Mouse (Mus musculus) splenic B cell, adult 2 months (primary cell): Measurements from ENCODE around the gene Nlrc5.

Experiments used
- DNase-seq: peaks from one replicate; pipeline ENCODE4 v3.0.0-alpha.2; 2011; ENCODE audit warnings: low read depth, low spot score
- H3K27me3 ChIP-seq: 2 replicates; pipeline ENCODE4 v1.6.1; 2012; ENCODE audit warnings: mild to moderate bottlenecking, low read length, moderate library complexity, mixed read lengths; ENCODE audit not compliant: control insufficient read depth, poor library complexity, insufficient read depth, severe bottlenecking
- H3K36me3 ChIP-seq: 2 replicates; pipeline ENCODE4 v1.6.1; 2012; ENCODE audit warnings: mild to moderate bottlenecking, low read length, moderate library complexity, mixed read lengths; ENCODE audit not compliant: control insufficient read depth, poor library complexity, insufficient read depth, severe bottlenecking

Gene Nlrc5

DNA sequence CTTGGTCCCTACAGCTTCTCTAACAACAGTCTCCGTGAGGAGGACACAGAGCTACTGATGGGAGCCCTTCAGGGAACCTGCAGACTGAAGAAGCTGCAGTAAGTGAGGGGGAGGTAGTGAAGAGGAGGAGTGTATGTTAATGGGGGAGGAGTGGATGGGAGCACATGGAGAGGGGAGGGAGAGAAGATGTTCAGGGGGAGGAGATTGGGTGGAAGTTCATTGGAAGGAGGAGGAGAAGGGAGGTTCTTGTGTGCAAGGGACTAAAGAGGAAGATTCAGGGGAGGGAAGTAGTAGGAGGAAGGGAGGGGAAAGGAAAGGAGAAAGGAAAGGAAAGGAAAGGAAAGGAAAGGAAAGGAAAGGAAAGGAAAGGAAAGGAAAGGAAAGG, 82.0 kb downstream of the Nlrc5 start:
- no peak for DNase-seq
- no peaks in the 10 kb centered on the region for H3K27me3 ChIP-seq

DNA sequence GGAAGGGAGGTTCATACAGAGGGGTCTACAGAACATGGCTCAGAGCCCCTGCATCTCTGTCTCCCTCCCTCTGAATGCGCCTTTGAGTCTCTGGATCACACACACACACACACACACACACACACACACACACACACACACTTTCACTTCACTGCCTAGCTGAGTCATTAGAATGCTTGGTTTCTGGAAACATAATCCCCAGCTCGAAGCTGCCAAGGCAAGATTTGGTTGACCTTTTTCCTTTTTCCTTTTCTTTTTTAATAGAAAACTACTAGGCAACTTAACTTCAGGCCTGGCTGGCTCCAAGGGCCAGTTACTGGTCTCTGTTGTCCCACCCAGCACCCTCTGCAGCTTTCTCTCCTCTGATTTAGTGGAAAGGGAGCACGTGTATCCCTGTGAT, 82.6 kb downstream of the Nlrc5 start:
- DNase-seq = no peak
- Histone ChIP-seq H3K27me3 (no peaks in the 10 kb centered on the region), H3K36me3 (peaks cover 5% of the 10 kb centered on the region)

More for the DNA sequence above, 82.0 kb downstream of the Nlrc5 start:
- peaks cover 5% of the 10 kb centered on the region for H3K36me3 ChIP-seq

DNA sequence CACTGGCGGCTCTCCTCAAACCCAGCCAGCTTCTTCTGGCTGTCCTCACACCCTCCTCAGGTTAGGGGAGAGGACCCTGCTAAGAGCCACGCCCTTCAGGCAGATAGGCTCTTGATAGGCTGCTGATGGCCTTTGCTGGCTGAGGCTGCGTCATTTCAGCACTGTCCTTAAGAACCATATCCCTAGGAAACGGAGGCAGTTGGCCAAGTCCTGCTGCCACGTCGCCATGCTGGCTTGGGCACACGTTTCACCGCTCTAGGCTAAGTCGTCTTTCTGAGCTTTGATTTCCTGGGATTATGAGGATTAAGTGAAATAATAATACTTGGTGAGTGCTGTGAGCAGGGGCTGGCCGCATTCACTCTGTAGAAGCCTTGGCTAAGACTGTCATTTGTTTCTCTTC, 84.2 kb downstream of the Nlrc5 start:
- DNase-seq = no peak
- Histone ChIP-seq H3K27me3 (no peaks in the 10 kb centered on the region), H3K36me3 (no peaks in the 10 kb centered on the region)

DNA sequence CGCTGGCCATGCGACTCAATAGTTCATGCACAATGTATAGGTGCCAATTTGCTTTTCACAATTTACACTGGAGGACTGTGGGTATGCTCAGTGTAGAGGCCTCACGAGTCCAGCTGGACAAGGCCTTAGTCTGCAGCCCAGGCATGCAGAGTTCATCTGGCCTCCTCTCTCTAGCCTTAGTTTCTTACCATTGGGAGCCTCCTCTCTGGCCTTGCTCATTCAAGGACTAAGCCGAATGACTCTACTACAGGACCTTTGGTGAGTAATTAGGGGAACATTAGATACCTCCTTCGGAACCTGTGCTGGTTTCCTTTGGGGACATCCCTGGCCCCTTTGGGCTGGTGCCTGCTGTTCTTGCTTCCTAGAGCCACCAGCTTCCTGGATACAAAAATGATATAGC, 84.9 kb downstream of the Nlrc5 start:
- DNase-seq = no peak
- no peaks in the 10 kb centered on the region for H3K27me3 ChIP-seq

DNA sequence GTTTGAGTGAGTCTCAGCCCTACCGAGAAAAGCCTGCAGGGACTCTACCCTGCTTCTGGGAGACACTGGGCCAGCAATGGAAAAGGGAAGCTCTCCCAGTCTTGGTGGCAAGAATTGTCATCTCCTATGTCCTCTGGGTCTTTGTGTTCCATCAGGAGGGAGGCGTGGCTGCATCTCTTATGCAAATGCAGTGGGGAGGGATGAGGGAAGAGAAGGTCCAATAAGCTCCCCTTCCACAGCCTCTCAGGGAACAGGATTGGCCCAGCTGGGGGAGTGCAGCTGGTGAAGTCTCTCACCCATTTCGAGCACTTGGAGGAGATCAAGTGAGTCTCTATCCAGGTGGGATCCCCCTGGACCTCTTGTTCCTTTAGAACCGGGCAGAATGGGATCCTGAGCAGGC, 87.3 kb downstream of the Nlrc5 start:
- no peak for DNase-seq
- Histone ChIP-seq H3K27me3 (no peaks in the 10 kb centered on the region), H3K36me3 (no peaks in the 10 kb centered on the region)

More for the DNA sequence above, 84.9 kb downstream of the Nlrc5 start:
- no peaks in the 10 kb centered on the region for H3K36me3 ChIP-seq

DNA sequence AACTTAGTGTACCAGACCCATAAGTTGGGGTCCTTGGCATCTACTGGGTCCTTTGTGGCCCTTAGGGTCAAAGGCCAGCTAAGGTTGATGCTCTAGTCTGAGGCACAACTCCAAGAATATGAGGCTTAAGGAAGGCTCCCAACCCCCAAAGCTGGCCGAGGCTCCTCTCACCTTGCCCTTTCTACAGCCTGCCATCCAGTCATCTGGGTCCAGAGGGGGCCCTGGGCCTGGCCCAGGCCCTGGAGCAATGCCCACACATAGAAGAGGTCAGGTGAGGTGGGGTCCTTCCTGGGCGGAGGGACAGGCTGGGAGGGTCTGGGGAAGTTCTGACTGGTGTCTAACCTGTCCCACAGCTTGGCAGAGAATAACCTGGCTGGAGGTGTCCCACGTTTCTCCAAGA, 88.3 kb downstream of the Nlrc5 start:
- Histone ChIP-seq H3K27me3 (no peaks in the 10 kb centered on the region), H3K36me3 (no peaks in the 10 kb centered on the region)
- DNase-seq = no peak

DNA sequence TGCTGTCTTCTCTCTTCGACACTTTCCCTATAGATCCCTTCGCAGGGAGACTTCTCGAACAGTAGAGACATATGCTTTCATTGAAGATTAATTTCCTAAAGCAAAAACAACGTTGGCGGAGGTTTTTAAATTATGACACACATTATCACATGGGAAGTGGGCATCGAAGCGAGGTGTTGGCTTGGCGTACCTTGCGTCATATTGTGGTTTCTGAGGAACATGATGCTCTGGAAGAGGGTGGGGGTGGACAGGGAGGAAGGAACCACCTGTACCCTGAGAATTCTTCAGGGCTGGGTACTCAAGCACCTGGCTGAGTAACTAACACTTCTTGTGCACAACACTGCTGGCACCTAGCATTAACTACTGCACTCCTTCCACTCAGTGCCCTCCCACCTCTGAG, 90.4 kb downstream of the Nlrc5 start:
- H3K36me3 ChIP-seq = no peaks in the 10 kb centered on the region
- DNase-seq = no peak
- H3K27me3 ChIP-seq = no peaks in the 10 kb centered on the region

DNA sequence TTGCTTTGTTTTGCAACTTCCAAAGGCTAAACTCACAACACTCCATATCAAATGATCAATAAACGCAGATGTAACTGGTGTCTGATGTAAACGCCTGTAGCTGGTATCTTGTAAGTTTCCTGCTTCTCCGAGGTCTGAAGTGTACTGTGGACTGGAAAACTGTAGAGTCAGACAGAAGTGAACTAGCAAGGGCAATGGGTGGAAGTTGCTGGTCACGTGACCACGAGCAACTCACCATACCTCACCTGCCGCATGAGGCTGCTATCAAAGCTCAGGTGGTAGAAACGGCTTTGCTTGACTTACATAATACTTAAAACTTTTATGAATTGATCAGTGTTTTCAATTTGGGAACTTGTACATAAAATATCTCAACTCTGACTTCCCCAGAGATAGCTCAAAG, 93.0 kb downstream of the Nlrc5 start:
- DNase-seq = no peak
- Histone ChIP-seq H3K36me3 (no peaks in the 10 kb centered on the region), H3K27me3 (no peaks in the 10 kb centered on the region)

DNA sequence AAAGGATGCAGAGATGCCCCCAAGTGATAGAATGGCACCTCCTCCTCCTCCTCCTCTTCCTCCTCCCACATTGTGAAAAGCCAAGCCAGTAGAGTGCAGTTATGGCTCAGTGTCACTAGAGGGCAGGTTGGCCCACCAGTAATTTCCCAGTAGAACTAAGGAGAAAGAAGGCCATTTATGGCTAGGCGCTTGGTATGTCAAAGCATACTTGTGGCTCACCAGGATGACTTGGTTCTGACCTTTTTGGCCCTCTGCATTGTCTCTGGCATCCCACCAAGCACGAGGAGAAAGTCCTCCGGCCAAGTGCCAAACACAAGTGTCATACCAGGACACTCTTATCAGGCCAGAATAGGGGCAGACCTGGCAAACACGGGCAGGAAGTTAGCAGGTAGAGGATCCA, 94.1 kb downstream of the Nlrc5 start:
- H3K27me3 ChIP-seq = no peaks in the 10 kb centered on the region
- no peaks in the 10 kb centered on the region for H3K36me3 ChIP-seq
- peak; percentile 57 for DNase-seq

DNA sequence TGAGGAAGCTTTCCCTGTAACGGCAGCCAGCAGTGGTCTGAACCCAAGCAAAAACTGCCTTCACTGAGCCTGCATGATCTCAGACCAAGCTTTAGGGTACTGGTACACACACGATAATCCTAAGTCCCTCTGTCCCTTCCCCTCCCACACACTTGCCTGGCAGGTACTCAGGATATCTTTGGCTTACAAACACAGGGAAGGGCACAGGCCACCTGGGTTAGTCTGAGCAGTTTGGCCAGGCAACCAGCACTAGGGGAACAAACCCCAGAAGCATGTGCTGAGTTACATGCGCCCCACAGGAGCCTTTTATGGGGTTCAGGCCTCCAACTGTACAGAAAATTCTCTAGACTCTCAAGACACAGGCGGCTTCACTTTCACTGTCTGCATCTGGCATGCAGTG, 95.7 kb downstream of the Nlrc5 start:
- Histone ChIP-seq H3K27me3 (no peaks in the 10 kb centered on the region), H3K36me3 (no peaks in the 10 kb centered on the region)
- DNase-seq = no peak

DNA sequence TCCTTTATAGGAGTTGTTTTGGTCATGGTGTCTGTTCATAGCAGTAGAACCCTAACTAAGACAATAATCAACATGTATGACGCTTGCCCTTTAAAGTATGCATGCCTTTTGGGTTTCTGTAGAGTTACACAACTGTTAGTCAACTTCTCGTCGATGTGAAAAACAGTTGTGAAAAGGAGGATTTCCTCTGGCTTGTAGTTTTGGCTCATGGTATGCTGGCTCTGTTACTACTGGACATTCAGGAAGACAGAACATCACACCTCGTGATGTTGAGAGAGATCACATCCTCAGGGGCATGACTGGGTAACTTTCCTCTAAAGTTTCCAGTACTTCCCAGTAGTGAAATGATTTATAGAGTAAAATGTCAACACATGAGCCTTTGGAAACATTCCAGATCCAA, 96.5 kb downstream of the Nlrc5 start:
- no peak for DNase-seq
- Histone ChIP-seq H3K27me3 (no peaks in the 10 kb centered on the region), H3K36me3 (no peaks in the 10 kb centered on the region)

DNA sequence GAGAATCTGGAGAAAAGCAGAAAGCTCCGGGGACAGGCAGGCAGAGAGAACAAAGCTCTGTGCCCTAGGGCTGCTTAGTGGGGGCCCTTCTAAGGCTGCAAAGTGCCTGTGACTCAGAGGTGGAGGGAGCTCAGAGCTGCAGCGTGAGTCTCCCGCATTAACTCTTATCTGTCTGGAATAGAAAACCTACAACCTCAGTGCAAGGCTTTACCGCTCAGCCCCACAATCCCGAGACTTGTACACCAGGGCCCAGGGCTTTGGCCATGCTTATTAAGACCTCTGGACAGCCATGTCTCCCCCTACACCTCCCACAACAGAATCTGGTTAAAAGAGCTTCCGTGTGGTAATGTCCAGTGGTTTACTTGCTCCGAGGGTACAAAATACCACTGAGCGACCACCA, 97.8 kb downstream of the Nlrc5 start:
- Histone ChIP-seq H3K27me3 (no peaks in the 10 kb centered on the region; the same call in 1 of the 2 replicates), H3K36me3 (no peaks in the 10 kb centered on the region)
- DNase-seq = no peak

DNA sequence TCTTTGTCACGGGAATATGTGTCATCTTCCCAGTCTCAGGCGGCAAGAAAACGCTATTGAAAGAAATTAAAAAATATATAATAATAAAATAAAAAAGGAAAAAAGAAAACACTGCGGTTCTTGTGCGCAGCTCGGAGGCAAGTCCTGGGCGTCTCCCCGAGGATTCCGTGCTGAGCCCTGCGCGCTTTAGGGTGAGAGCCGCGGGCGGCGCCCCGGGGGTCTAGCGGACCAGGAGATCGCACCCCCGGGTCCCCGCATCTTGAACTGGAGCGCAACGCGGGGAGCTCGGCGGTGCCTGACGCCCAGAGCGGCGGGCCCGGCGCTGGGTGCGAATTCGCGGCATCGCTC, 98.3 kb downstream of the Nlrc5 start:
- no peaks in the 10 kb centered on the region for H3K36me3 ChIP-seq
- no peaks in the 10 kb centered on the region; the same call in 1 of the 2 replicates for H3K27me3 ChIP-seq
- no peak for DNase-seq

DNA sequence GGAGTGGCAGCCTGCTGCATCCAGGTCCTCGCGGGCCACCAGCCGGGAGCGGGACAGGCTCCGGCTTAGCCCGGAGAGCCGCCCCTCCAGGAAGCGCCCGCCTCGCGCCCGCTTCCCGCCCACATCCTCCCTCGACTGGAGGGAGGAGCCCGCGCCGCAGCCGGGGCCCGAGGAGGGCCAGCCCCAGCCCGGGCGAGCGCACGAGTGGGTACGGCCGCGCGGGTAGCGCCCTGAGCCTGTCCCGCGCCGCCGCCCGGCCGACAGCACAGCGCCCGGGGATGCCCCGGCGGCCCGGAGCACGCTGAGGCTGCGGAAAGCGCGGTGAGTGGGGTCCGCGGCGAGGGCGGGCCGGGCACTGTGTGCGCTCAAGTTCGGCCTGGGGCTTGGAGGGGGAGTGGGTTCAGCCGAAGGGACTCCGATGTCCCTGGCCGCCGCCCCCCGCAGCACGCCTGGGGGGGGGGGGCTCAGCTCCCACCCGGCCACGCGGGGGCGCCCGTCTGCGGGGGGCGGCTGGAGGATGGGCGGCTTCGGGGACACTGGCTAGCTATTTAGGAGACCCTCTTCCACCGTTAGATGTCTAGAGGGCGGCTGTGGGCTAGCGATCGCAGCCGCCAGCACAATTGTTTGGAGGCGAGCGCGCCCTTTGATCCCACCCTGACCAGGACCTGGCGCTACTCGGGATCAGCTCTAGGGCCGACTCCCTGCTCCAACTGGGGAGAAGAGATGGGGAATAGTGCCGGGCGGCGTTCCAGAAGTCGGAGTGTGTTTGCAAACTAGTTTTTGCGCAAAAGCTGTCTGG, 98.9 kb downstream of the Nlrc5 start, which contains the start of gene Cpne2:
Gene Cpne2 (plus strand): TSS at position 118 of the 799 bp plus-strand sequence.
- DNase-seq = peak; percentile 47
- H3K36me3 ChIP-seq = no peaks in the 10 kb centered on the region
- no peaks in the 10 kb centered on the region; the same call in 1 of the 2 replicates for H3K27me3 ChIP-seq

DNA sequence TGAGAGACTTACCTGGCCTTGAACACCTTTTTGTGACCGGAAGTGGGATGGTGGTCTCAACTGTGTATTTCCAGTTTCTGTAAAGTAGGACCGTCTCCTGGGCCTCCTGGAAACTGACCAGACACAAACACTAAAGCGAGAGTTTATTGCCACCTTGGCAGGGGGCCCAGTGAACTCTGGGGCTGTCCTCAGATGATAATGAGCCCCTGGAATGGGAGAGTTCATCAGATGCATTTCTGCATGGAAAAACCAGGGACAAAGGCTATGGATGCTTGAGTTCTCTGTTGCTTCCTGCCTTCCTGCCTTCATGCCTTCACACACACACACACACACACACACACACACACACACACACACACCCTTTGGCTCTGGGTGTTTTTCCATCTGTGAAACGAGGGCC, 100.5 kb downstream of the Nlrc5 start:
- DNase-seq = no peak
- no peaks in the 10 kb centered on the region; the same call in 1 of the 2 replicates for H3K27me3 ChIP-seq
- H3K36me3 ChIP-seq = no peaks in the 10 kb centered on the region

DNA sequence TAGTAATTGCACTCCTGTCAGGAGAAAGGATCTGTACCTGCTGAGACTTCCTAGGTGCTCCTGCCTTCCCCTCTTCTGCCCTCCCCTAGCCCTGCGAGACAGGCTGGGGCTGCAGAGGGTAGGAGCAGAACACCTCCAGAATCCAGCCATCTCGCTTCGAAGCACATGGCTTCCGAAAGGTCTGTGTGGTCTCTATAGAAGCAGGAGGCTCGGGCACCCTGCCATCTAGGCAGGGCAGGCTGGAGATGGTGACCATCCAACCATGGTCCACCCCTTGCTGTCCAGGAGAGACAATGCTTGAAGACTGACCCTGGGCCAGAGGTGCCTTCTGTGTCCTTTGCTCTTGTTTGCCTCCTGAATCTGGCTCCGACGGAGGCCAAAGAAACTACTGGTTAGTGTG, 101.5 kb downstream of the Nlrc5 start:
- DNase-seq = no peak
- no peaks in the 10 kb centered on the region for H3K36me3 ChIP-seq
- H3K27me3 ChIP-seq = no peaks in the 10 kb centered on the region; the same call in 1 of the 2 replicates
